Mouse (Mus musculus) hindbrain, embryonic 14.5 days (tissue): ENCODE results near the gene Traf3ip3. TPM values are rescaled to one million over a fixed set of nuclear protein-coding genes. Genes with fewer than 3 reads are reported as not detected.

ENCODE experiments used
- ATAC-seq: fragments of 200-750 bp; cut with Nextera tagmentation; 2 replicates; pipeline ENCODE4 v1.8.0; 2017; ENCODE audit warnings: moderate number of reproducible peaks, mild to moderate bottlenecking, moderate TSS enrichment, moderate library complexity; ENCODE audit not compliant: low FRiP score
- DNase-seq: peaks from one replicate; pipeline ENCODE4 v3.0.0-alpha.2; 2015; ENCODE audit warnings: low spot score
- H3K27ac ChIP-seq: fragments of 300-500 bp; sonication (generic); 2 replicates; pipeline ENCODE4 v1.5.1; 2014; ENCODE audit warnings: mild to moderate bottlenecking, moderate library complexity
- H3K27me3 ChIP-seq: fragments of 300-500 bp; sonication (generic); 2 replicates; pipeline ENCODE4 v1.6.1; 2014; ENCODE audit warnings: mild to moderate bottlenecking, low read length, mixed read lengths; ENCODE audit not compliant: control insufficient read depth, insufficient read depth
- H3K36me3 ChIP-seq: fragments of 300-500 bp; sonication (generic); replicated peaks from 2 replicates; pipeline ENCODE4 v1.6.1; 2014; ENCODE audit not compliant: control insufficient read depth, insufficient read depth
- H3K4me1 ChIP-seq: fragments of 300-500 bp; sonication (generic); replicated peaks from 2 replicates; pipeline ENCODE4 v1.6.1; 2014; ENCODE audit warnings: antibody characterized with exemption, low read length, mixed read lengths; ENCODE audit not compliant: control insufficient read depth, insufficient read depth
- H3K4me2 ChIP-seq: fragments of 300-500 bp; sonication (generic); replicated peaks from 2 replicates; pipeline ENCODE4 v1.6.1; 2014; ENCODE audit warnings: mild to moderate bottlenecking, moderate library complexity
- H3K4me3 ChIP-seq: fragments of 300-500 bp; sonication (generic); replicated peaks from 2 replicates; pipeline ENCODE4 v1.5.1; 2014; ENCODE audit warnings: mild to moderate bottlenecking, low read length
- H3K9ac ChIP-seq: fragments of 300-500 bp; sonication (generic); 2 replicates; pipeline ENCODE4 v1.6.1; 2014
- H3K9me3 ChIP-seq: fragments of 300-500 bp; sonication (generic); 2 replicates; pipeline ENCODE4 v1.6.1; 2016; ENCODE audit warnings: low read length; ENCODE audit not compliant: control insufficient read depth
- WGBS: fragments of 180-500 bp; shearing (Covaris S2); extraction: QIAGEN DNeasy Blood & Tissue Kit; methylation state at CpG from one replicate; pipeline ENCODE4 v1.1.7; 2014; 5-methylcytosine and 5-hydroxymethylcytosine counted together
- polyA plus RNA-seq: library from polyadenylated mRNA; unstranded; fragments of >200 nt; fragmentation: Nextera tagmentation; extraction: Ambion mirVana; gene quantifications from 2 replicates; pipeline ENCODE4 v1.2.1, GENCODE M21; 2014

The Traf3ip3 gene
- polyA plus RNA-seq, 1 experiment from 2014 or later, result 2.1 TPM

- no peak for ATAC-seq
- H3K9me3 ChIP-seq, result no peaks in the 10 kb centered on the region
- no peak overlapping the region for H3K4me3 ChIP-seq
Observed at GRCm38 (mm10) chr1:193195169-193195810, 6.2 kb downstream of the Traf3ip3 start.

GRCm38 (mm10) chr1:193194416-193195140 is 6.9 kb downstream of the Traf3ip3 start:
- no peak overlapping the region for H3K4me3 ChIP-seq
- no peak overlapping the region for H3K4me2 ChIP-seq
- no peaks in the 10 kb centered on the region for H3K36me3 ChIP-seq
- H3K27ac ChIP-seq, result no peak overlapping the region
- WGBS, result 65% methylated on average over 3 of the region's 3 CpGs
- no peaks in the 10 kb centered on the region for H3K4me1 ChIP-seq
- H3K9ac ChIP-seq, result no peak overlapping the region
- no peaks in the 10 kb centered on the region for H3K27me3 ChIP-seq
- no peak for ATAC-seq
- no peaks in the 10 kb centered on the region for H3K9me3 ChIP-seq
- DNase-seq, result no peak

More at GRCm38 (mm10) chr1:193195169-193195810, 6.2 kb downstream of the Traf3ip3 start:
- DNase-seq, result no peak
- Histone ChIP-seq H3K9ac (no peak overlapping the region), H3K4me2 (no peak overlapping the region), H3K27me3 (no peaks in the 10 kb centered on the region), H3K36me3 (no peaks in the 10 kb centered on the region), H3K27ac (no peak overlapping the region), H3K4me1 (no peaks in the 10 kb centered on the region)
- WGBS, result 69% methylated on average over 3 of the region's 3 CpGs

DNA sequence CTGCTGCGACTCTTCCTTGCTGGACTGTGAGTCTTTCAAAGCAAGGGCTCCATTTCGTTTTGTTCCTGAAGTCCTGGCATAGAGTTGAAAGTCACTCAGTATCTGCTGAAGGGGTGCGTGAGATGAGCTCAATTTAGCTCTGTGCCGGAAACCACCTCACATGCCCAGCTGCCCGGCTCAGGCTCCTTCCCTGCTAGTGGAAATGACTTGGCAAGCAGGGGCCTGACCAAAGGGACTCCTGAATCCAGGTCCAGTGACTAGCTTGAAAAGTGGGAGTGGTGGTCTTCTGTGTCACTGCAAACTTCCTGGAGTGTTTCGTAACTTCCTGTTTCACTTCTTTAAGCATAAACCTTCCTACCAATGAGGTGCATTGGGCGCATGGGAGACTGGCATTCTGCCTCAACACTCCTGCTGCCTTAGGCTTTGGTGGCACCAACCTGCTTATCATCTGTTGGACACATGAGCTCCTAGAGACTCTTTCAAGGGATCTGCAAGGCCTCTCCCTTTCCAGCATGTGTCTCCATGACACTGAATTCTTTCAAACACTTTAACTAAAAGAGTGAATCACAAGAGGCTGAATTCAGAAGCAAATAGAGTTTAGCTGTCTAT is 9.7 kb downstream of the Traf3ip3 start:
- Histone ChIP-seq H3K4me1 (no peaks in the 10 kb centered on the region), H3K27ac (no peak overlapping the region), H3K9ac (no peak overlapping the region), H3K4me2 (no peak overlapping the region), H3K9me3 (no peaks in the 10 kb centered on the region), H3K4me3 (no peak overlapping the region), H3K27me3 (no peaks in the 10 kb centered on the region), H3K36me3 (no peaks in the 10 kb centered on the region)
- WGBS, result 90% methylated on average over 7 of the region's 7 CpGs
- ATAC-seq (no peak), DNase-seq (no peak)

DNA sequence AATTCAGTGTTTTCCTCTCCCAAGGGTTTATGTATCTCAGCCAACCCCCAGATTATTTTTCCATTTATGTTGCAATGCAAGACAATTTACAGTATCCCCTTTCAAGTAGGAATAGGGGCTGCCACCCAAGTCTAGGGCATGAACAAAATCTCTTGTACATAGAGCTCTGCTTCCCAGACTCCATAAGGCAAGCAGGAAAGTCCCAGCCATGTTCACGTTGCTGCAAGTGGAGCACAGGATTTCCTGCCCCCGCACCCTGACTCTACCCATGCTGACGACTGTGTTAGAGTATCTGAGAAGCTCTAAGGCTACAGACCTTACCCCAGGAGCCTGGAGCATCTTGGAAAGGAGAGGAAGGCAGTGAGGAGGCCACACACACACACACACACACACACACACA is 11.7 kb downstream of the Traf3ip3 start:
- 74% methylated on average over 3 of the region's 3 CpGs for WGBS
- peak overlapping the region; percentile 57 for H3K27ac ChIP-seq
- H3K36me3 ChIP-seq, result no peaks in the 10 kb centered on the region
- no peaks in the 10 kb centered on the region for H3K4me1 ChIP-seq
- H3K4me3 ChIP-seq, result no peak overlapping the region
- H3K4me2 ChIP-seq, result no peak overlapping the region
- DNase-seq (no peak), ATAC-seq (no peak)
- H3K27me3 ChIP-seq, result no peaks in the 10 kb centered on the region
- no peak overlapping the region for H3K9ac ChIP-seq
- no peaks in the 10 kb centered on the region for H3K9me3 ChIP-seq

- H3K9me3 ChIP-seq, result no peaks in the 10 kb centered on the region
- WGBS, result 40% methylated on average over 9 of the region's 9 CpGs
- H3K4me3 ChIP-seq, result no peak overlapping the region
- no peak overlapping the region for H3K4me2 ChIP-seq
- no peaks in the 10 kb centered on the region for H3K4me1 ChIP-seq
- no peak overlapping the region for H3K9ac ChIP-seq
- DNase-seq, result peak; percentile 46
- H3K36me3 ChIP-seq, result no peaks in the 10 kb centered on the region
- no peaks in the 10 kb centered on the region for H3K27me3 ChIP-seq
- H3K27ac ChIP-seq, result peak overlapping the region; percentile 57; the same call in 1 of the 2 replicates
- peak; percentile 74 for ATAC-seq
Observed at GRCm38 (mm10) chr1:193189151-193189621, 12.3 kb downstream of the Traf3ip3 start.

- Histone ChIP-seq H3K9ac (no peak overlapping the region), H3K36me3 (no peaks in the 10 kb centered on the region), H3K9me3 (no peaks in the 10 kb centered on the region), H3K27ac (no peak overlapping the region), H3K27me3 (no peaks in the 10 kb centered on the region), H3K4me2 (no peak overlapping the region), H3K4me3 (no peak overlapping the region), H3K4me1 (no peaks in the 10 kb centered on the region)
- DNase-seq (no peak), ATAC-seq (no peak)
- 84% methylated on average over 6 of the region's 6 CpGs for WGBS
Observed at GRCm38 (mm10) chr1:193188257-193188656, 13.2 kb downstream of the Traf3ip3 start.

GRCm38 (mm10) chr1:193181104-193181503 is 20.4 kb downstream of the Traf3ip3 start:
- no peak for DNase-seq
- Histone ChIP-seq H3K9ac (no peak overlapping the region), H3K4me2 (no peak overlapping the region), H3K27ac (no peak overlapping the region), H3K36me3 (no peaks in the 10 kb centered on the region), H3K4me1 (no peaks in the 10 kb centered on the region), H3K9me3 (no peaks in the 10 kb centered on the region), H3K27me3 (no peaks in the 10 kb centered on the region), H3K4me3 (no peak overlapping the region)
- ATAC-seq, result no peak
- 84% methylated on average over 3 of the region's 3 CpGs for WGBS

DNA sequence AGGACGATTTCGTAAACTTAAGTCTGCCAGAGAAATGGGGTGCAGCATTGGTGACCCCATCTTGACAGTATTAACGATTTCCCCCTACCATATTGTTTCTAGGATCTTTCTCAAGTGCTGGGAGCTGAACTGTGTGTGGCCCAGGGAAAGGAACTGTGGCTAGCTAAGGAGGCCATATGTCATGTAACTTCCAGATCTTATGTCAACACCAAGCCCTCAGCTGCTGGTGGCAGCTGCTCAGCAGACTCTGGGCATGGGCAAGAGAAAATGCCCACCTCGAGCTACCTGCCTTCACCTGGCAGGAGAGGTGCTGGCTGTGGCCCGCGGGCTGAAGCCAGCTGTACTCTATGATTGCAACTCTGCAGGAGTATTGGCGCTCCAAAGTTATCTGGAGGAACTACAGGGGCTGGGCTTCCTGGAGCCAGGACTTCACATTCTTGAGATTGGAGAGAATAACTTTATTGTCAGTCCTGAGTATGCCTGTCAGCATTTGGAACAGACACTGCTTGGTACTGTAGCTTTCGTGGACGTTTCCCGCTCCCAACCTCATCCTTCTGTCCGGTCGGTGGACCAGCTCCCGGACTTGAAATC is 27.3 kb downstream of the Traf3ip3 start:
- Histone ChIP-seq H3K9ac (peak overlapping the region; percentile 92), H3K27ac (no peak overlapping the region), H3K4me2 (peak overlapping the region; percentile 93), H3K9me3 (no peaks in the 10 kb centered on the region), H3K4me3 (peak overlapping the region; percentile 89), H3K4me1 (peaks cover 20% of the 10 kb centered on the region), H3K27me3 (no peaks in the 10 kb centered on the region), H3K36me3 (no peaks in the 10 kb centered on the region)
- DNase-seq, result no peak
- WGBS, result 95% methylated on average over 13 of the region's 13 CpGs
- ATAC-seq, result no peak

- Histone ChIP-seq H3K9me3 (no peaks in the 10 kb centered on the region), H3K36me3 (no peaks in the 10 kb centered on the region), H3K4me3 (peak overlapping the region; percentile 89), H3K4me2 (peak overlapping the region; percentile 93), H3K27me3 (no peaks in the 10 kb centered on the region), H3K4me1 (peaks cover 20% of the 10 kb centered on the region), H3K9ac (peak overlapping the region; percentile 92), H3K27ac (peak overlapping the region; percentile 91)
- WGBS, result 22% methylated on average over 9 of the region's 9 CpGs
- DNase-seq, result no peak
- ATAC-seq, result no peak
Observed at GRCm38 (mm10) chr1:193173810-193174129, 27.7 kb downstream of the Traf3ip3 start.
